Mouse (Mus musculus): ENCODE data around the gene Gm37240. TPM values are rescaled to one million over a fixed set of nuclear protein-coding genes. Genes with fewer than 3 reads are reported as not detected.
A peak's percentile ranks its signal among the peaks of the same experiment; 100 is the strongest.

The Gm37240 gene
- polyA plus RNA-seq, 1 experiment from 2014 or later: 0.11 TPM

DNA sequence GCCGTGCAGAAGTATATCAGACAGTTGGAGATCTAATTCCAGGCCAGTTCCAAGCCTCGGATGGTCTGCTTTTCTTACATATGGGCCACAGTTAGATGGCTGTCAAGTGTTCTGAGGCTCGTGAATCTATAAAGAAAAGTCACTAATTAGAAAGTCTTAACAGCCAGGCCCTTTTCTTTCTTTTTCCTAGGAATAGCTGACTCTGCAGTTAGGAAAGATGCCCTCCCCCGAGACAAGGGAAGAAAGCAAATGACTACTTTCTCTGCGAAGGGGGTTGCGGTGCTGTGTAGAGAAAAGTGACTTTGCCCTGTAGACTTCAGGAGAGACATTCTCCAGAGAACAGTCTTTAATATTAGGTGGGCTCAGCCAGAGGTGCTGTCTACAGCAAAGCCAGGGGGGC lies 399.9 kb downstream of the Gm37240 start:
- no peak for ATAC-seq (ENCODE audit: low FRiP score, low TSS enrichment)
- 86% methylated on average over 6 of the region's 6 CpGs for WGBS

DNA sequence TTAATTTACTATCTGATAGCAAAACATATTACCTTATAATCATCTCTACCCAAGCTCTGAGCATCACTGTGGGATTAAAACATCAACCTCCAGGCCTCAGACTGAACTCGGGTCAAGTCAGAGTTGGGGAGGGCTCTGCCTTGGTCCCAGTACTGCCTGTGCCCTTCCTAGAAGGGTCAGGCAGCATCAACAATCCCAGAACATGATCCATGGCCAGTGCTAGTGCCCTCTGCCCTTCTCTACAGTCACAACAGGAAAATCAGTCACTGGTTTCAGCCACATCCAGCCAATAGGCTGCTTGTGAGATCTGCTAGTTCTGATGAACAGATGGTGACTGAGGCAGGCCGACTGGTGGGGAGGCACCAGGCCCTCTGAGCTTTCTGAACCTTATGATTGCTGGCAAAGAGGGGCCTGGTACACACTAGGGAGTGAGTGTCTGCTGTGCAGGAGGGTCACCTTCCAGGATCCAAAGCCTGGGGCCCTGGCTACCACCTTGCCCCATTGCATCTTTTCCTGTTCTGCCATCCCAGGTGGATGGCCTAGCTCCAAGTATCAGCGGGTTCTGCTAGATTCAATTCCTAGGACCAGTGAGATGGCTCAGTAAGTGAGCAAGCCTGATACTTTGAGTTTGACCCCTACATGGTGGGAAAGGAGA lies 401.7 kb downstream of the Gm37240 start:
- DNase-seq (no peak), ATAC-seq (ENCODE audit: low FRiP score, low TSS enrichment) (no peak)
- Histone ChIP-seq H3K4me2 (ENCODE audit: low read length) (no peak overlapping the region), H3K4me3 (replicated peaks; ENCODE audit: low read depth, low read length) (no peak overlapping the region), H3K9ac (replicated peaks; ENCODE audit: low read length) (no peak overlapping the region), H3K4me1 (ENCODE audit: control insufficient read depth, insufficient read depth, low read length) (no peaks in the 10 kb centered on the region), H3K27ac (replicated peaks; ENCODE audit: low read depth, low read length) (no peak overlapping the region), H3K9me3 (ENCODE audit: control insufficient read depth, low read length) (no peaks in the 10 kb centered on the region), H3K36me3 (ENCODE audit: control insufficient read depth, insufficient read depth, low read length) (no peaks in the 10 kb centered on the region), H3K27me3 (ENCODE audit: control insufficient read depth, insufficient read depth, low read length) (no peaks in the 10 kb centered on the region)
- WGBS: 76% methylated on average over 3 of the region's 3 CpGs

More for the DNA sequence above, 399.9 kb downstream of the Gm37240 start:
- no peak overlapping the region for H3K4me3 ChIP-seq (replicated peaks; ENCODE audit: low read depth, low read length)
- H3K9ac ChIP-seq (replicated peaks; ENCODE audit: low read length): no peak overlapping the region
- H3K4me1 ChIP-seq (ENCODE audit: control insufficient read depth, insufficient read depth, low read length): no peaks in the 10 kb centered on the region
- no peak for DNase-seq
- H3K4me2 ChIP-seq (ENCODE audit: low read length): no peak overlapping the region
- no peaks in the 10 kb centered on the region for H3K36me3 ChIP-seq (ENCODE audit: control insufficient read depth, insufficient read depth, low read length)
- H3K27me3 ChIP-seq (ENCODE audit: control insufficient read depth, insufficient read depth, low read length): no peaks in the 10 kb centered on the region
- H3K9me3 ChIP-seq (ENCODE audit: control insufficient read depth, low read length): no peaks in the 10 kb centered on the region
- H3K27ac ChIP-seq (replicated peaks; ENCODE audit: low read depth, low read length): no peak overlapping the region

DNA sequence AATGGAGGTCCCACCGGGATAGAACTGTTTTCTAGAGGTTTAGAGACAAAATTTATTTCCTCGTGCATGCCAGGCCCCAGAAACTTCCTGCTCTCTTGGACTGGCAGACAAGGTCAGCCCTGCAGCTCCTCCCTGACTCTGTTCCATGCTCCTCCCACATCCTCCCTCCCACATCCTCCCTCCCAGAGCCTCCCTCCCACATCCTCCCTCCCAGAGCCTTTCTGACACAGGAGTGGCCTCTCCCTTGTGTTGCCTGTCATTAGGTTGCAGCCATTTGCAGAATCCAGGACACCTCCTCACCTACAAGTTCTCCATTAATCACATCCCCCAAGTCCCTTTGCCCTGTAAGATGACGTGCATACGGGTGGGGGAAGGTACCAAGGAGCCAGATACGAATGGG lies 404.7 kb downstream of the Gm37240 start:
- ATAC-seq (ENCODE audit: low FRiP score, low TSS enrichment): no peak
- Histone ChIP-seq H3K27ac (replicated peaks; ENCODE audit: low read depth, low read length) (no peak overlapping the region), H3K9me3 (ENCODE audit: control insufficient read depth, low read length) (no peaks in the 10 kb centered on the region), H3K4me2 (ENCODE audit: low read length) (no peak overlapping the region), H3K36me3 (ENCODE audit: control insufficient read depth, insufficient read depth, low read length) (no peaks in the 10 kb centered on the region), H3K4me1 (ENCODE audit: control insufficient read depth, insufficient read depth, low read length) (no peaks in the 10 kb centered on the region), H3K9ac (replicated peaks; ENCODE audit: low read length) (no peak overlapping the region), H3K4me3 (replicated peaks; ENCODE audit: low read depth, low read length) (no peak overlapping the region), H3K27me3 (ENCODE audit: control insufficient read depth, insufficient read depth, low read length) (no peaks in the 10 kb centered on the region)
- peak; percentile 35 for DNase-seq
- 51% methylated on average over 5 of the region's 5 CpGs for WGBS

DNA sequence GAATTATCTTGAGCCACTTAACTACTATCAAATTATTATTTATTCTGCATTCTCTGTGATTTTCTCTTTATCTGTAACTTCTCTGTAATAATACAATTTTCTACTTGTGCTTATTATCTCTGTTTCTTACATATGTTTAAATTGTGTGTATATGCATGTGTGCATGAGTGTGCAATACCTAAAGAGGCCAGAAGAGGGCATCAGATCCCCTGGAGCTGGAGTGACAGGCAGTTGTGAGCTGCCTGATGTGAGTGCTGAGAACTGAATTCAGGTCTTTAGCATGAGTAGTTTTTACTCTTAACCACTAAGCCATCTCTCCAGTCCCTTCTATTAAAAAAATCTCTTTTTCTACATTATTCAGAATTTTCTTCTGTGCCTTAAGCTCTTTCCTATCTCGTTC lies 406.7 kb downstream of the Gm37240 start:
- H3K27me3 ChIP-seq (ENCODE audit: control insufficient read depth, insufficient read depth, low read length): no peaks in the 10 kb centered on the region
- no peaks in the 10 kb centered on the region for H3K9me3 ChIP-seq (ENCODE audit: control insufficient read depth, low read length)
- no peak overlapping the region for H3K9ac ChIP-seq (replicated peaks; ENCODE audit: low read length)
- ATAC-seq (ENCODE audit: low FRiP score, low TSS enrichment) (no peak), DNase-seq (no peak)
- no peaks in the 10 kb centered on the region for H3K4me1 ChIP-seq (ENCODE audit: control insufficient read depth, insufficient read depth, low read length)
- no peak overlapping the region for H3K27ac ChIP-seq (replicated peaks; ENCODE audit: low read depth, low read length)
- H3K4me3 ChIP-seq (replicated peaks; ENCODE audit: low read depth, low read length): no peak overlapping the region
- H3K4me2 ChIP-seq (ENCODE audit: low read length): no peak overlapping the region
- no peaks in the 10 kb centered on the region for H3K36me3 ChIP-seq (ENCODE audit: control insufficient read depth, insufficient read depth, low read length)
- 82% methylated on average over 1 of the region's 1 CpGs for WGBS

DNA sequence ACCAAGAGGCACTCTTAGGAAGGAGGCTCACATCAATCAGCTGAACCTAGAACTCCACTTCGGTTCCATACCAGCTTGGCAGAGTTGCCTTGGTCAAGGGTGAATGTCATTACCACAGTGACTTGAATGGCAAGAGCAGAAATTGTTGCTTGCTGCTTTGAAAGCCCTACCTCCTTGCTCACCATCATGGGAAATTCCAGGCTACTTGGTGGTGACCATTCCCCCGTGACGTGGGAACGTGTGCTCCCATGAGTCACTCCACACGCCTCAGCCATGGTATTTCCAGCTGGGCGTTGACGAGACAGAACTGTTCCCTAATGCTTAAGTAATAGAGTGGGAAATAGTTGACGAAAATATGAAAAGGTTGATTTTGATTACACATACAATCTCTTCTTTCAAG lies 408.6 kb downstream of the Gm37240 start:
- no peak for ATAC-seq (ENCODE audit: low FRiP score, low TSS enrichment)
- H3K9ac ChIP-seq (replicated peaks; ENCODE audit: low read length): no peak overlapping the region
- H3K9me3 ChIP-seq (ENCODE audit: control insufficient read depth, low read length): no peaks in the 10 kb centered on the region
- H3K27ac ChIP-seq (replicated peaks; ENCODE audit: low read depth, low read length): no peak overlapping the region
- H3K36me3 ChIP-seq (ENCODE audit: control insufficient read depth, insufficient read depth, low read length): no peaks in the 10 kb centered on the region
- 94% methylated on average over 8 of the region's 8 CpGs for WGBS
- DNase-seq: no peak
- H3K4me2 ChIP-seq (ENCODE audit: low read length): no peak overlapping the region
- no peaks in the 10 kb centered on the region for H3K4me1 ChIP-seq (ENCODE audit: control insufficient read depth, insufficient read depth, low read length)
- H3K27me3 ChIP-seq (ENCODE audit: control insufficient read depth, insufficient read depth, low read length): no peaks in the 10 kb centered on the region
- H3K4me3 ChIP-seq (replicated peaks; ENCODE audit: low read depth, low read length): no peak overlapping the region

DNA sequence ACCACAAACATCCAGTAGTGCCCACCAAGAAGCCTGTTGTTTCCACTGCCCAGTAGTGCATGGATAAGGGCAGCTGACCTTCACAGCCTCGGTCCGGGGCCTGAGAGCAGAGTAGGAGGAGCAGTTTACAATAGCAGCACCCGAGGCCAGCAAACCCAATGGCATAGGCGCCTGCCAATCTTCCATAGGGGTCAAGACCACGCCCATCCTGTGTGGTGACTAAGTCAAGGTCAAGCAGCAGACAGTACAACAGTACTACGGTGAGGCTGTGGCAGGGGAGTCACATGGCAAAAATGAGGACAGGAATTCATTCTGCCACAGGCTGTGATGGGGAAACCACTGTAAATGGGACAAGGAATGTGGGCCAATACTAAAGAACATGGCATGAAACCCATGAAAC lies 417.6 kb downstream of the Gm37240 start:
- ATAC-seq (ENCODE audit: low FRiP score, low TSS enrichment): no peak
- DNase-seq: no peak
- no peaks in the 10 kb centered on the region for H3K36me3 ChIP-seq (ENCODE audit: control insufficient read depth, insufficient read depth, low read length)
- 76% methylated on average over 6 of the region's 6 CpGs for WGBS
- no peak overlapping the region for H3K4me2 ChIP-seq (ENCODE audit: low read length)
- no peaks in the 10 kb centered on the region for H3K4me1 ChIP-seq (ENCODE audit: control insufficient read depth, insufficient read depth, low read length)
- H3K9ac ChIP-seq (replicated peaks; ENCODE audit: low read length): no peak overlapping the region
- H3K27ac ChIP-seq (replicated peaks; ENCODE audit: low read depth, low read length): no peak overlapping the region
- H3K9me3 ChIP-seq (ENCODE audit: control insufficient read depth, low read length): no peaks in the 10 kb centered on the region
- no peaks in the 10 kb centered on the region for H3K27me3 ChIP-seq (ENCODE audit: control insufficient read depth, insufficient read depth, low read length)
- H3K4me3 ChIP-seq (replicated peaks; ENCODE audit: low read depth, low read length): no peak overlapping the region

DNA sequence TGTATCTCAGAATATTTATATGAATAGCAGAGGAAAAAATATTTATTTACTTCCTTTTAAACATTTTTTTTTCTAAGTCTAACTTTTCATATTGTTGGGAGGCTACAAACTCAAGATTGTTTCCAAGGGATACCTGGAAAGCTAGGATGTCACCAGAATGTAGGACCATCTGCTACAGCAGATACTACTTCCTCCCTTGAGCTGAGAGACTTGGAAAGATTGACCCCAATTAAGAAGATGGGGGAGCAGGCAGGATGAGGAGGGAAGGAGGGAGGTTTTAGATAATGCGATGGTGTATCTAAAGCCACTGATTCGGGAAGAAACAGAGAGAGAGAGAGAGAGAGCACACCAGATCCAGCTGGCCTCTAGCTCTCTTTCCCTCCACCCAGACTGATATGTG lies 418.3 kb downstream of the Gm37240 start:
- no peaks in the 10 kb centered on the region for H3K9me3 ChIP-seq (ENCODE audit: control insufficient read depth, low read length)
- ATAC-seq (ENCODE audit: low FRiP score, low TSS enrichment): no peak
- H3K4me2 ChIP-seq (ENCODE audit: low read length): no peak overlapping the region
- no peaks in the 10 kb centered on the region for H3K27me3 ChIP-seq (ENCODE audit: control insufficient read depth, insufficient read depth, low read length)
- H3K9ac ChIP-seq (replicated peaks; ENCODE audit: low read length): no peak overlapping the region
- H3K36me3 ChIP-seq (ENCODE audit: control insufficient read depth, insufficient read depth, low read length): no peaks in the 10 kb centered on the region
- H3K4me1 ChIP-seq (ENCODE audit: control insufficient read depth, insufficient read depth, low read length): no peaks in the 10 kb centered on the region
- H3K27ac ChIP-seq (replicated peaks; ENCODE audit: low read depth, low read length): no peak overlapping the region
- WGBS: 89% methylated on average over 2 of the region's 2 CpGs
- no peak overlapping the region for H3K4me3 ChIP-seq (replicated peaks; ENCODE audit: low read depth, low read length)
- DNase-seq: no peak

DNA sequence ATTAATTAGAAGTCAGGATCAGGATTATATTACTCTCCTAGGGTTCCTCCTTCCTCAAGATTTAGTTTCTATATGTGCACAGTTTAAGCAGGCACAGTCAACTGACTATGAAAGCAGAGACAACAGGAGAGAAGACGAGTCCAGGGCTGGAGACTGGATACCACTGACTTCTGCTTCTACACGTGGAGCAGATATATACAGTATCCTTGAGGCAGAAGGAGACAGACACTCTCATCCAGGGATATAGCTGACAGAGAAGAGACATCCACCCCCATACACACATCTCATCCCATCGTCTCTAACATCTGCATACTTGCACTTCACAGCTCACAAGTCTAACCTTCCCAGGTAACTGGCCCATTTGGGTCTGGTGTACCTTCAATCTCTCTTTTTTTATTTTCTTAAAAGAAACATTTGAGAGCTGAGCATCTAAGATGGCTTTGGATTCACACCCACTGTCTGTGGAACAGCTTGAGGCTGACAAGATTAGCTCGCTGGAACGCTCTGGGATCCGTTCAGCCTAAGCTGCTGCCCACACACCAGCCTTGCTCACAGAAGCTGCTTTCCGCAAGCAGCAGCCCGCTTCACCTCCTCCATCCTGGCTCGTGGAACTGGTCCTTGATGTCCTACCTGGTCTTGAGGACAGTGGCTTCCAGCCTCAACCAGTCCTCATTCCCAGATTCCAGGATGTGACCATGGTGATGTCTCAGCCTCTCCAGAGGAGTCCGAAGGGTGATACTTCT lies 421.9 kb downstream of the Gm37240 start:
- DNase-seq: no peak
- 83% methylated on average over 10 of the region's 10 CpGs for WGBS
- no peak overlapping the region for H3K4me2 ChIP-seq (ENCODE audit: low read length)
- no peak overlapping the region for H3K4me3 ChIP-seq (replicated peaks; ENCODE audit: low read depth, low read length)
- no peak for ATAC-seq (ENCODE audit: low FRiP score, low TSS enrichment)
- no peaks in the 10 kb centered on the region for H3K9me3 ChIP-seq (ENCODE audit: control insufficient read depth, low read length)
- no peaks in the 10 kb centered on the region for H3K36me3 ChIP-seq (ENCODE audit: control insufficient read depth, insufficient read depth, low read length)
- H3K27ac ChIP-seq (replicated peaks; ENCODE audit: low read depth, low read length): no peak overlapping the region
- no peak overlapping the region for H3K9ac ChIP-seq (replicated peaks; ENCODE audit: low read length)
- no peaks in the 10 kb centered on the region for H3K4me1 ChIP-seq (ENCODE audit: control insufficient read depth, insufficient read depth, low read length)
- H3K27me3 ChIP-seq (ENCODE audit: control insufficient read depth, insufficient read depth, low read length): no peaks in the 10 kb centered on the region

DNA sequence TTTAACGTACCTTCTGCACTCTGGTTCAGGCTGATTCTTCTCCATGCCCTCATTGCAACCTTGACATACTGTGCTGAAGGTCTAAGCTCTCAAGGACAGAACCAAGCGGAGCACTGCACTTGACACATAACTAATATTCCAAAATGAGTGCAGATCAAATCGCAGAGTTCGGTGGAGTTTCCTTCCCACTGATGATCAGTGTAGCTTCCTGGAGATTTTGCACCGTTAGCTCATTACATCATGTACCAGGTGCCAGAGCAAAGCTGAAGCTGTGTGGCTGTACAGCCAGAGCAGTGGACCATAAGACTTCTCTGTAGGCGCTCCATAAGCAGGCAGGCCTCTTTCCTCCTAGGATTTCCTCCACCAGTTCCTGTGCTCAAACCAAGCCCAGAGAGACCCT lies 427.3 kb downstream of the Gm37240 start:
- Histone ChIP-seq H3K9me3 (ENCODE audit: control insufficient read depth, low read length) (no peaks in the 10 kb centered on the region), H3K27ac (replicated peaks; ENCODE audit: low read depth, low read length) (no peak overlapping the region), H3K36me3 (ENCODE audit: control insufficient read depth, insufficient read depth, low read length) (no peaks in the 10 kb centered on the region), H3K27me3 (ENCODE audit: control insufficient read depth, insufficient read depth, low read length) (no peaks in the 10 kb centered on the region), H3K4me3 (replicated peaks; ENCODE audit: low read depth, low read length) (no peak overlapping the region), H3K9ac (replicated peaks; ENCODE audit: low read length) (no peak overlapping the region), H3K4me1 (ENCODE audit: control insufficient read depth, insufficient read depth, low read length) (no peaks in the 10 kb centered on the region), H3K4me2 (ENCODE audit: low read length) (no peak overlapping the region)
- no peak for ATAC-seq (ENCODE audit: low FRiP score, low TSS enrichment)
- WGBS: 94% methylated on average over 6 of the region's 6 CpGs
- no peak for DNase-seq

Measured in midbrain, embryonic 14.5 days (tissue).